Mouse (Mus musculus): ENCODE data around the gene Itm2b. TPM values are rescaled to one million over a fixed set of nuclear protein-coding genes. Genes with fewer than 3 reads are reported as not detected.
A peak's percentile ranks its signal among the peaks of the same experiment; 100 is the strongest.

Itm2b gene
- polyA plus RNA-seq, 1 experiment from 2014 or later: 405 TPM

DNA sequence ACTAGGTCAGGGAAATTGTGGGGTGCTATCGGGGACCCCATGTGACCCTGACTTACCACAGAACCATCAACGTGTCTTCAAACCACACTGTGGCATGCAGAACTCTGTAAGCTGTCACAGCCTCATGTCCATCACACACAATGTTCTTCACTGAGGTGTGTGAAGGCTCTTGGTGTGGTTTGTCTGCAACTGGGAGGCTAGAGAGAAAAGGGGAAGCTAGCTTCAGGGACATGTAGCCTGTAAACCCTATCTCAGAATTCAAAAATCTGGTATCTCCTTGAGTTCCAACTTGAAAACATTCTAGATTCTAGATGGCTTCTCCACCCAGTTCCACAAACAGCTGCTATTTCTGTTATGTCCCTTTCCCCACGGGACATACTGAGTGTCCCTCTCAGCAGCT is 45.5 kb downstream of the Itm2b start:
- Histone ChIP-seq H3K4me2 (no peak overlapping the region), H3K4me3 (replicated peaks) (no peak overlapping the region), H3K27ac (no peak overlapping the region), H3K9me3 (replicated peaks) (no peaks in the 10 kb centered on the region), H3K27me3 (no peaks in the 10 kb centered on the region), H3K9ac (no peak overlapping the region), H3K36me3 (no peaks in the 10 kb centered on the region), H3K4me1 (replicated peaks) (no peaks in the 10 kb centered on the region)
- ATAC-seq (ENCODE audit: low read depth) (no peak), DNase-seq (no peak)
- 24% methylated on average over 3 of the region's 3 CpGs for WGBS (ENCODE audit: insufficient replicate concordance)

DNA sequence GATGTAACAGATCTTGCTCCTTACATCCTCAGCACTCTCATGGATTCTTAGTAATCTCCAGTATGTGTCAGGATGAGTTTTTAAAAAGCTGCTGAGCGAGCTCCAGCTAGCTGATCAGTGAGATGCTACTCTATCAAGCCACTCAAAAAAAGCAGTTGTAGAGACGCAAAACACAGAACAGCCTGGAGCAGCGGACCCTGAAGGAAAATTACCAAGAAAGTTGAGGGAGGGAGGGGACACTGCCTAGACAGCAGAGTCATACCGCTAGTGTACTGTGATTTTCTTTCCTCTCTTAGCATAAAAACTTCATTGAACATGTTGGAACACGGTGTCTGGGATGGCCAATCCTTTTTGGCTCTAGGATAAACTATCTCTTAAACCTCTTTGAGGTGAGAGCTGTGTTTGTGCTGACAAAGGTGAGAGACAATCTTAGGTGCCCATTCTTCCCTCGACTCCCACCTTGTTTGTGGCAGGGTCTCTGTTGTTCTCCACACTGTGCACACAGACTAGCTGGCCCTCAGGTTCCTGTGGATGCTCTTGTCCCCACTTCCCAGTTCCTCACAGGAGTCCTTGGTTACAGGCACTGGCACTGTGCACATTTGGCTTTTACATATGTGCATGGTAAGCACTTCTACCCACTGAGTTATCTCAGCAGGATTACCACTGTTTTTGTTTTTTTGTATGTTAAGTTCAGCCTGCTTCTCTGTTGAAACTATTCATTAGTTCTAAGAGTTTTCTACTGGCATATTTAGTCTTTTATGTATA is 48.6 kb downstream of the Itm2b start:
- Histone ChIP-seq H3K27me3 (no peaks in the 10 kb centered on the region), H3K9me3 (replicated peaks) (no peaks in the 10 kb centered on the region), H3K36me3 (no peaks in the 10 kb centered on the region), H3K4me1 (replicated peaks) (peaks cover 5% of the 10 kb centered on the region; the same call in 1 of the 2 replicates), H3K9ac (no peak overlapping the region), H3K27ac (no peak overlapping the region), H3K4me3 (replicated peaks) (no peak overlapping the region), H3K4me2 (no peak overlapping the region)
- ATAC-seq (ENCODE audit: low read depth): no peak
- no peak for DNase-seq
- 62% methylated on average over 6 of the region's 6 CpGs for WGBS (ENCODE audit: insufficient replicate concordance)

DNA sequence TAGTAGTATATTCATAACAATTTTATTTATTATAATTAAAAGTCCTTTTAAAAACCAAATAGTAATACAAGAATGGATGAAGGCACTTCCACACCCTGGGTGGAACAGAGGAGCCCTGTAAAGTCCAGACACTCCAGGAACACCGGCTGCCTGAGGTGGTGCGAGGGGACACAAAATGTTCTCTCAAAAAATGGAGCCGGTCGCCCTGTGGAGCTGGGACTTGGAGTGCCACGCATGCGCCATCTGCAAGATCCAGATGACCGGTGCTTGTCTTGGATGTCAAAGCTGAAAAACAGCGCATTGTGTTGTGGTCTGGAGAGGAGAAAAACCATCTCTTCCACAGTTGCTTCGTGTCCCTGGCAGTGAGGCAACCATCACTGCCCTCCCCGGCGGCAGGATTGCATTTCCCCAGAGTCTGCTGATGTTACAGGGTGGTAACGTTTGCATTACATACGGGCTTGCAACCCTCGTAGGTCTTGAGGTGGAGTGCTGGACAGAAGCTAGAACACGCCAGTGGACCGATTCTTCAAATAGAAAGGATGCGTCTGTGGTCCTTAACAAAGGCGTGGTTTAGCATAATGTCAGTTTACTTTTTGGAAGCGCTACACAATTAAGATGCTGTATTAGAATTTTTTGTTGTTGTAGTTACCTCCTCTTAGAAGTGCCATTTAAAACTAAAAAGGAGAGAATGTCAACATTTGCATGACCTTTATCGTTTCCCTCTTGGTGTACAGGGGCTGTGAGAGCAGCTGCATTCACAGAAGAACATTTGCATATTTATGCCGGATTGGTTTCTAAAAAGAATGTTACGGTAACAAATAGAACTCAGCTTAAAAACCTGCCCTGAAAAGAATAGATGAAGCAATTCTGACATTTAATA is 49.9 kb downstream of the Itm2b start:
- H3K27me3 ChIP-seq: no peaks in the 10 kb centered on the region
- no peak overlapping the region for H3K4me2 ChIP-seq
- no peaks in the 10 kb centered on the region for H3K9me3 ChIP-seq (replicated peaks)
- H3K9ac ChIP-seq: no peak overlapping the region
- H3K36me3 ChIP-seq: no peaks in the 10 kb centered on the region
- H3K27ac ChIP-seq: no peak overlapping the region
- H3K4me3 ChIP-seq (replicated peaks): no peak overlapping the region
- peaks cover 5% of the 10 kb centered on the region; the same call in 1 of the 2 replicates for H3K4me1 ChIP-seq (replicated peaks)
- WGBS (ENCODE audit: insufficient replicate concordance): 76% methylated on average over 22 of the region's 22 CpGs
- ATAC-seq (ENCODE audit: low read depth) (no peak), DNase-seq (no peak)

DNA sequence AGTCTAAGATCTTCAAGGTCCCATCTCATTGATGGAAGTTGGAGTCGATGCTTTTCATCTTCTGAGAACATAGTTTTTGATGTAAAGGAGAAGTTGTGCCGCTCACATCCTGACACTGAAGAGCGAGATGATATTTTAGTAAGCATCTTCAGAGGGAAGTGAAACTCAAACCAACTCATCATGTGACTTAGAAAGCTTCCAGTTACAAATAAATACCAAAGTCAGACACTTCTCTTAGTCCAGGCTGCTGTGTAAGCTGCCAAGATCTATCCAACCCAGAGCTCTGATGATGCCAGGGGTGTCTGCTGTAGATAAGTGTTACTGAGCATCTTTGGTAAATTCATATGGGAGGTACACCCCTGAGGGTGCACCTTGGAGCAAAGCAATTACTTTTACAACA is 51.2 kb downstream of the Itm2b start:
- Histone ChIP-seq H3K9ac (no peak overlapping the region), H3K4me2 (no peak overlapping the region), H3K27ac (no peak overlapping the region), H3K27me3 (no peaks in the 10 kb centered on the region), H3K4me1 (replicated peaks) (peaks cover 5% of the 10 kb centered on the region; the same call in 1 of the 2 replicates), H3K9me3 (replicated peaks) (no peaks in the 10 kb centered on the region), H3K36me3 (no peaks in the 10 kb centered on the region), H3K4me3 (replicated peaks) (no peak overlapping the region)
- 54% methylated on average over 3 of the region's 3 CpGs for WGBS (ENCODE audit: insufficient replicate concordance)
- ATAC-seq (ENCODE audit: low read depth): no peak
- no peak for DNase-seq

DNA sequence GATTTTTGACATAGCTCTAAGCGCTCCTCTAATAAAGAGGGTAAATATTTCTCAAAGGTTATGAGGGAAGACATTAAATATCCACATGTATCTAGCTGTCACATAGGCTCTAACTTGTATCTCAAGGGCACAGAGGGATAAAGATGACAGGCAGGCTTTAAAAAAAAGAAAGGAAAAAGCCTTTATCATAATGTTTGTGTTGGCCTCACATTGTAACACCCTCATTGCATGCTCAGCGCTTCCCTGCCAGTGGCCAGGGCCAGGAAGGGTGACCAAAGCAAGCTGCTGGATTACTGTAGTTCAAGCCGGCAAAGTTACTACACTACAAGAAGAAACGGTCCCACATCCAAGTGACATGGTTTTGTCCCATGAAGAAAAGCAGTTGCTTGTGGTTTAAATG is 53.7 kb downstream of the Itm2b start:
- Histone ChIP-seq H3K4me2 (no peak overlapping the region), H3K9me3 (replicated peaks) (no peaks in the 10 kb centered on the region), H3K27ac (no peak overlapping the region), H3K36me3 (no peaks in the 10 kb centered on the region), H3K9ac (no peak overlapping the region), H3K27me3 (no peaks in the 10 kb centered on the region), H3K4me3 (replicated peaks) (no peak overlapping the region), H3K4me1 (replicated peaks) (peaks cover 15% of the 10 kb centered on the region)
- ATAC-seq (ENCODE audit: low read depth) (no peak), DNase-seq (no peak)
- WGBS (ENCODE audit: insufficient replicate concordance): 73% methylated on average over 4 of the region's 4 CpGs

DNA sequence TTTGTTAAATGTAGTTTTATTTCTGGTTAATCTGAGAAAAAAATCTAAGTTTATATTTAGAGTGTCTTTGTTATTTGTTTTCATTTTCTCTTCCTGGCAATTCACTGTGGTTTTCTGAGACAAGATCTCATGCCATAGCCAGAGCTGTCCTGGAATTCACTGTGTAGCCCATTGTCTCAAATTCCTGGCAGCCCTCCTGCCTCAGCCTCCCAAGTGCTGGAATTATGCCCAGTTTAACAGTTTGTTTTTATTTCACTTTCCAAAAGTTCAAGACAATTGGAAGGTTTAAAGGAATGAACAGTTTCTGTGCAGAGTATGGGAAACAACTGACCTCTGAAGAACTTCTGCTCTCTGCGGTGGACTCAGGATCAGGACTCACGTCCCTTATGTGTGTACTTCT is 55.2 kb downstream of the Itm2b start:
- Histone ChIP-seq H3K9ac (no peak overlapping the region), H3K4me1 (replicated peaks) (peaks cover 16% of the 10 kb centered on the region), H3K27ac (no peak overlapping the region), H3K4me2 (no peak overlapping the region), H3K36me3 (no peaks in the 10 kb centered on the region), H3K27me3 (no peaks in the 10 kb centered on the region), H3K9me3 (replicated peaks) (no peaks in the 10 kb centered on the region), H3K4me3 (replicated peaks) (no peak overlapping the region)
- WGBS (ENCODE audit: insufficient replicate concordance): 72% methylated on average over 2 of the region's 2 CpGs
- DNase-seq (no peak), ATAC-seq (ENCODE audit: low read depth) (no peak)

DNA sequence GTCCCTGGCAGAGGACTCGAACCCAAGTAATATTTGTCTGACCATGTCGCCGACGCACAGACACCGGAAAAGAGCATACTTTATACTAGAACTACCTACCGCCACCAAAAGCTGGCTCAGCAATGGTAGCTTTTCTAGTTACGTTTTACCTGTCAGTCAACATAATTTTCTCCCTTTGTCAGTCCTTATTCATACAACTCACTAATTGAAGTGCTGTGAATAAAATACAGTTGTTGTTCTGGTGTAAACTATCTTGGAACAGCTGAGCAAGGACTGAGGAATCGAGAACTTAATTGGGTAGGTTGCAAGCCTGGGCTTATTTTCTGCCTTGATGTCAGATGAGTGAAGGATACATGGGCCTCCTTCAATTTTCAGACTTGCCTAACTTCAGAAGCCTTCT is 58.6 kb downstream of the Itm2b start:
- 16% methylated on average over 8 of the region's 8 CpGs for WGBS (ENCODE audit: insufficient replicate concordance)
- H3K36me3 ChIP-seq: no peaks in the 10 kb centered on the region
- no peaks in the 10 kb centered on the region for H3K9me3 ChIP-seq (replicated peaks)

DNA sequence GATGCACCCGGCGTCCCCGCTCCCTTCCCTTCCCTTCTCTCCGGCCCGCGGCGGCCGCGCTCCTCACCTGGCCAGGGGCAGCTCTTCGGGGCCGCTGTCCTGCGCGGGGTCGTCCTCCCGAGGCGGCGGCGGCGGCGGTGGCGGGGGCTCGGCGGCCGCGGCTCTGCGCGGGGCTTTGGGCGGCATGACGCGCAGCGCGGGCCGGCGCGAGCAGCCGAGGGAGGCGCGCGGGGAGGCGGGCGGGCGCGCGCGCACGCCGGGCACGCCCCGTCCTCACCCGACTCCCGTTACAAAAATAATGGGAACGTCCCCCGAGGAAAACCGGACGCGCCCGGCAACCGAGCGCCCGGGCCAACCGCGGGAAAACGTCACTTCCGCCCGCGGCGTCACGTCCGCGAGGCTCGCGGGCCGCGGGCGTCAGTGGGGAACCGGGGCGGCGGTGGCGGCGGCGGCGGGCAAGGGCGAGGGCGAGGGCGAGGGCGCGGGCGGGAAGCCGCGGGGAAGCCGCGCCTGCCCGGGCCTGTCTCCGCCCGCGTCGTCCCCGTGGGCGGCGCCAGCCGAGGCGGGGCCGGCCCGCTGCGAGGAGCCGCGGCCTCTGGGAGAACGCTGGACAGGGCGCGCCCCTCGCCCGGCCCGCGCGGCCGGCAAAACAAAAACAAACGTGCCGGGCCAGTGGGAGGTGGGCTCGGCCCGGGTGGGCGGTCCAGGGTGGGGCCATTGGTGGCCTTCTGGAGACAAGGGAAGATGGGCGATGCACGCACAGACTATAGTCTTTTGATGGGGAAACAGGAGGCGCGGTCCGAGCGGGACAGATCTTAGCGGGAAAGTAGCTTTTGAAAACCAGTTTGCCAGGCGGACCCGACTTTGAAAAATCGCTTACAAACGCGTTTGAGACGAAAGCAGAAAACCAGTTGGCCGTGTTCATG is 59.4 kb downstream of the Itm2b start, which contains the start of gene Rb1:
Rb1 (minus strand) TSS at position 367 of the 926 bp plus-strand sequence.
- Histone ChIP-seq H3K4me1 (replicated peaks) (peaks cover 45% of the 10 kb centered on the region), H3K9ac (peak within 1 kb of the TSS; percentile 98), H3K4me2 (peak within 1 kb of the TSS; percentile 76), H3K4me3 (replicated peaks) (peak within 1 kb of the TSS; percentile 99), H3K27me3 (no peaks in the 10 kb centered on the region), H3K27ac (peak within 1 kb of the TSS; percentile 97), H3K9me3 (replicated peaks) (no peaks in the 10 kb centered on the region), H3K36me3 (0 out of 2 replicates have a peak, but pooled peaks cover 3% of the 10 kb centered on the region)
- WGBS (ENCODE audit: insufficient replicate concordance): under 1% methylated on average over 96 of the region's 135 CpGs
- ATAC-seq (ENCODE audit: low read depth): peak; percentile 92
- peak; percentile 76 for DNase-seq

More for the DNA sequence above, 58.6 kb downstream of the Itm2b start:
- Histone ChIP-seq H3K9ac (peak overlapping the region; percentile 98), H3K4me3 (replicated peaks) (peak overlapping the region; percentile 99), H3K27ac (peak overlapping the region; percentile 97), H3K4me2 (peak overlapping the region; percentile 76), H3K4me1 (replicated peaks) (peaks cover 37% of the 10 kb centered on the region), H3K27me3 (no peaks in the 10 kb centered on the region)
- no peak for DNase-seq
- ATAC-seq (ENCODE audit: low read depth): no peak

DNA sequence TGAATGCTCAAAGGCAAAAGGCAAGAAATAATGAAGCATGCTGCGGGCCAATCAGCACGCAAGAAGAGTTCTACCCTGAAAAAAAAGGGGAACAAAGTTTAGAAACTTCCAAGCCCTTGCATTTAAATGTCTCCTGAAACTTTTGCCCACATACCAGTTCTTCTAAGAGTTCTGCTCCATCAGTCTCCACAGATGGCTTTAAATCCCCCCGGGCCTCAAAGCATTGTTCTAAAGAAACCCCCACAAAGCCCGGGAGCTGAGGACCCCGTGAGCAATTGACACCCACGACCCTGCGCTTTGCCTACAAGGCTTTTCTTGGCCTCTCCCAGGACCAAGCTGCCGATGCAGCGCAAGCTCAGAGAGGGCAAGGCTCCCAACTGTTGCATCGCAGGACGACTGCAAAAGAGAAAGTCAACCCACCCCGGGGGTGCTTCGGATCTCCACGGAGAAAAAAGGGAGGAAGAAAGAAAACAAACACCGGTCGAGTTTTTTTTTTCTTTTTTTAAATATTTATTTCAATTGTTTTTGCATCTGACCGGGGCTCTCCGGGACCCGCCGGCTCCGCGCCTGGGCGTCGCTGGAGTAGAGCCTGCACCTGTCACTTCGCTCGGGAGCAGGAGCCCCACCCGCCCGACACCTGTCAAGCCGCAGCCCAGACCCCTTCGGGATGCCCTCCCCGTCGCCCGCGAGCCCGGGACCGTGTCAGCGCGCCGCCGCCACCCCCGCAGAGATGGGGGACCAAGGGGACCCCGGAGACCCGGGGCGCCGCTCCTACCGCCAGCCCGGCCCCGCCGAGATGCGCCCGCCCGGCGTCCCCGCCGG is 60.2 kb downstream of the Itm2b start:
- ATAC-seq (ENCODE audit: low read depth) (peak; percentile 26), DNase-seq (peak; percentile 44)
- under 1% methylated on average over 53 of the region's 55 CpGs for WGBS (ENCODE audit: insufficient replicate concordance)

DNA sequence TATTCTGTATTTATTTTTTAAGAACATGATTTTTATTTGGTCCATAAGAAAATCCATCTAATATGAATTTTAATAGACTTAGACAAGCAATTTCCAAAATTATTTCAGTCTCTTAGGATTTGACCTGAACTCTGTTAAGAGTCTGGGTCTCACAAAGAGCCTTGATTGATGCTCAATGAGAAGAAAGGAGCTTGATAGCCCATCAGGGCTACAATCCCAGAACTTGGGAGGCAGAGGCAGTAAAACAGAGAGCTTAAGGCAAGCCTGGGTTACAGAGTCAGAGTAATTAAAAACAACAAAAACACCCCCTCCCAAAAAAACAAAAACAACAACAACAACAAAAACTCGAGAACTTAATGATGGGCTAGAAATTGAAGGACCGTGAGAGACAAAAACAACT is 61.1 kb downstream of the Itm2b start:
- Histone ChIP-seq H3K27ac (peak overlapping the region; percentile 64), H3K4me2 (peak overlapping the region; percentile 76), H3K9ac (peak overlapping the region; percentile 98), H3K9me3 (replicated peaks) (no peaks in the 10 kb centered on the region), H3K4me3 (replicated peaks) (peak overlapping the region; percentile 99), H3K36me3 (peaks cover 11% of the 10 kb centered on the region), H3K27me3 (no peaks in the 10 kb centered on the region), H3K4me1 (replicated peaks) (peaks cover 56% of the 10 kb centered on the region)
- DNase-seq (no peak), ATAC-seq (ENCODE audit: low read depth) (no peak)
- 62% methylated on average over 2 of the region's 2 CpGs for WGBS (ENCODE audit: insufficient replicate concordance)

More for the DNA sequence above, 60.2 kb downstream of the Itm2b start:
- H3K27me3 ChIP-seq: no peaks in the 10 kb centered on the region
- peak overlapping the region; percentile 99 for H3K4me3 ChIP-seq (replicated peaks)
- peaks cover 7% of the 10 kb centered on the region for H3K36me3 ChIP-seq
- peaks cover 52% of the 10 kb centered on the region for H3K4me1 ChIP-seq (replicated peaks)
- peak overlapping the region; percentile 76 for H3K4me2 ChIP-seq
- H3K9ac ChIP-seq: peak overlapping the region; percentile 98
- no peaks in the 10 kb centered on the region for H3K9me3 ChIP-seq (replicated peaks)
- H3K27ac ChIP-seq: peak overlapping the region; percentile 97
